Mouse (Mus musculus) liver, adult 2 months (tissue): ENCODE measurements at regions not wholly inside any gene's neighbourhood (a gene's known extent, or its start where the extent isn't known, plus 50 kb on each side); places are given as distances from the start of the nearest gene placed in this dataset.

Experiments
- CTCF ChIP-seq: fragments of 200-500 bp; IDR thresholded peaks from 2 replicates; pipeline ENCODE4 v1.5.1; 2011; ENCODE audit warnings: low read depth, low read length, control low read depth
- POLR2A ChIP-seq: fragments of 200-500 bp; IDR thresholded peaks from 2 replicates; pipeline ENCODE4 v1.6.1; 2011; ENCODE audit warnings: low read length, control low read depth; ENCODE audit not compliant: insufficient read depth; ENCODE audit errors: extremely low read depth

- TF ChIP-seq CTCF (no peak), POLR2A (no peak)
These were observed 71.0 kb upstream of the Pmepa1 start for GRCm38 (mm10) chr2:173347341-173347740.
